Mouse (Mus musculus): ENCODE results near the gene Chaf1a. TPM values are rescaled to one million over a fixed set of nuclear protein-coding genes. Genes with fewer than 3 reads are reported as not detected.

Chaf1a gene
- polyA plus RNA-seq, 1 experiment from 2014 or later: 32.0 TPM

DNA sequence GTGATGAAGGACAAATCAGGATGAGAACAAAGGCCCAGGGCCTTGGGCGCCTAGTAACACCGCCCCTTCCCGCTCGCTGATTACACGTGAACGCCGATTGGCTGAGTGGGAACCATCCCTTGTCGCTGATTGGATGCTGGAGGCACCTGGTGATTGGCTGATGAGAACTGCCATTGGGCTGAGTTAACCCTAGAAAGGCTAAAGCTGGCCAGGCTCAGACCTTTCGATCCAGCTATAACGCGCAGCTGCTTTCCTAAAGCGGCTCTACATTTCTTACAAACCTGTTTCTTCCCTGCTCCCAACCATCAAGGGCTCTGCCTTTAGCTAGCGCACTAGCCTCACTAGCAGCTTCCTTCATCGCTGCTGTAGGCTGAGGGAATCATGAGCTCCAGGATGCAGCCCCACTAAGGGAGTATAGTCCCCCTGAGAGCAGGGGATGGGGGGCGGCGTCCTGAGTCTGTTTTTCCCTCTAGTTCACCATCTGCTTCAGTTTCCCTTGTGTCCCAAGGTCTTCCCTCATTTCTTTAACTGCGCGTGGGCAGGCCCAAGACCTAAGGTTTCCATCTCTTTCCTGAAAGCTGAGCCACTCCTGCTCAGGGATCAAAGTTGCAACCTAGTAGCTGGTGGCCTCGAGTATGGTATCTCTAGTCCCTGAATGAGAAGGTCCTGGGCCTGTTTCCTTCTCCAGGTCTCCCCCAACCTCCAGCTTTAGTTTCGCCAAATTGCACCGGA is 31.7 kb upstream of the Chaf1a start:
- H3K9me3 ChIP-seq (ENCODE audit: control insufficient read depth, low read length): no peaks in the 10 kb centered on the region
- peak overlapping the region; percentile 99 for H3K4me2 ChIP-seq
- 0 out of 2 replicates have a peak, but pooled peaks cover 2% of the 10 kb centered on the region for H3K27me3 ChIP-seq (replicated peaks; ENCODE audit: control insufficient read depth, insufficient read depth, low read length)
- peak; percentile 83 for DNase-seq (ENCODE audit: low spot score)
- WGBS: under 1% methylated on average over 21 of the region's 21 CpGs
- peak overlapping the region; percentile 83 for H3K4me3 ChIP-seq (ENCODE audit: low read depth, low read length)
- peak overlapping the region; percentile 87 for H3K27ac ChIP-seq (ENCODE audit: low read depth, low read length)
- H3K4me1 ChIP-seq (replicated peaks; ENCODE audit: control insufficient read depth, insufficient read depth, low read length): peaks cover 17% of the 10 kb centered on the region
- peaks cover 6% of the 10 kb centered on the region for H3K36me3 ChIP-seq (ENCODE audit: control insufficient read depth, insufficient read depth, low read length)
- peak overlapping the region; percentile 65 for H3K9ac ChIP-seq (ENCODE audit: low read depth, low read length)
- ATAC-seq (replicated peaks; ENCODE audit: low FRiP score): peak; percentile 87

DNA sequence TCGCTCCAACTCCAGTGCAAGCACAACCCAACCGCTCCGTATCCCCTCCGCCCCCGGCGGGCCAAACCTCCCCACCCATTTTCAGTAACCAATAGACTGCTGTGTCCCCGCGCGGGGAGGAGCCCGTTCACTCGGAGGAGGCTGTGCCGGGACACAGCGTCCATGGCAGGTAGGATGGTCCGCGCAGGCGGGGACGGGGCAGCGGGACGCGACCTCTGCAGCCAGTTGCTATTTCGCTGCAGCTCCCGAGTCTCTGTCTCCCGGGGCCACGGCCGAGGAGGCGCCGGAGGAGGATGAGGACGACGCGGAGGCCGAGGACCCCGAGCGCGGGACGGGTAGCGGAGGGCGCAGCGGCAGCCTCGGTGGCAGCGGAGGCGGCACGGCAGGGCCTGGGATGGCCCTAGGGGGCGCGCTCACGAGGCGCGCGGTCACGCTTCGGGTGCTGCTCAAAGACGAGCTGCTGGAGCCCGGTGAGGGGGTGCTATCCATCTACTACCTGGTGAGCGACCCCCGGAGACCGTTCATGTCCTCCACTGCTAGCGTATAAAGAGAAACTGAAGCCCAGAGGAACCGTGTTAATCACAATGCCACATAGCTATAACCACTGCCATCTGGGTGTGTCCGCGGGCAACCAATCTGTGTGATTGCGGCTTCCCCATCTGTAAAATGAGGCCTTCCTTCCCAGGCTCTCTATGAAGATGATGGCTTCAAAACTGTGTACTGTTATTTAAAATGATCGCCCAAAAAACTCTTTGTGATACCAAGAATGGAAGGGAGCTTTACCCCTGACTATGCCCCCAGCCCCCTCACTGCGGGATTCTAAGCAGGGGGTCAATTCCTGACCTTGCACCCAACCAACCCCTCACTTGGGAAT is 30.9 kb upstream of the Chaf1a start:
- Histone ChIP-seq H3K27me3 (replicated peaks; ENCODE audit: control insufficient read depth, insufficient read depth, low read length) (0 out of 2 replicates have a peak, but pooled peaks cover 2% of the 10 kb centered on the region), H3K9me3 (ENCODE audit: control insufficient read depth, low read length) (no peaks in the 10 kb centered on the region), H3K36me3 (ENCODE audit: control insufficient read depth, insufficient read depth, low read length) (peaks cover 6% of the 10 kb centered on the region), H3K4me3 (ENCODE audit: low read depth, low read length) (peak overlapping the region; percentile 83), H3K9ac (ENCODE audit: low read depth, low read length) (peak overlapping the region; percentile 65), H3K4me1 (replicated peaks; ENCODE audit: control insufficient read depth, insufficient read depth, low read length) (peaks cover 17% of the 10 kb centered on the region), H3K4me2 (peak overlapping the region; percentile 99), H3K27ac (ENCODE audit: low read depth, low read length) (peak overlapping the region; percentile 87)
- 2% methylated on average over 62 of the region's 62 CpGs for WGBS
- ATAC-seq (replicated peaks; ENCODE audit: low FRiP score) (peak; percentile 90), DNase-seq (ENCODE audit: low spot score) (peak; percentile 92)

DNA sequence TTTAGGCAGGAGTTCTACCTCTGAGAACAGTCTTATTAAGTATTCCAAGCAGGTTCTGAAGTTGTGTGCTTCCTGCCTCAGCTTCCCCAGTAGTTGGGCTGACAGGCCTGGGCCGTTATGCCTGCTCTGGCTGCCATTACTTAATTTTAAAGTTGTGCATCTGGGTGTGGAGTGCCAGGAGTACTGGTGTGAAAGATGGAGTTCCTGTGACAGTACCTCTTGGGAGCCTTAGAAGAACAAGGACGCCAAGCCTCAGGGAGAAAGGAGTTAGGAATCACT is 30.3 kb upstream of the Chaf1a start:
- Histone ChIP-seq H3K27me3 (replicated peaks; ENCODE audit: control insufficient read depth, insufficient read depth, low read length) (0 out of 2 replicates have a peak, but pooled peaks cover 2% of the 10 kb centered on the region), H3K27ac (ENCODE audit: low read depth, low read length) (no peak overlapping the region), H3K9me3 (ENCODE audit: control insufficient read depth, low read length) (no peaks in the 10 kb centered on the region), H3K36me3 (ENCODE audit: control insufficient read depth, insufficient read depth, low read length) (peaks cover 7% of the 10 kb centered on the region), H3K4me2 (peak overlapping the region; percentile 99), H3K9ac (ENCODE audit: low read depth, low read length) (0 out of 2 replicates have a peak overlapping the region, but pooled peaks have one; percentile 64), H3K4me3 (ENCODE audit: low read depth, low read length) (peak overlapping the region; percentile 83), H3K4me1 (replicated peaks; ENCODE audit: control insufficient read depth, insufficient read depth, low read length) (peaks cover 17% of the 10 kb centered on the region)
- 36% methylated on average over 2 of the region's 2 CpGs for WGBS
- ATAC-seq (replicated peaks; ENCODE audit: low FRiP score): no peak
- no peak for DNase-seq (ENCODE audit: low spot score)

DNA sequence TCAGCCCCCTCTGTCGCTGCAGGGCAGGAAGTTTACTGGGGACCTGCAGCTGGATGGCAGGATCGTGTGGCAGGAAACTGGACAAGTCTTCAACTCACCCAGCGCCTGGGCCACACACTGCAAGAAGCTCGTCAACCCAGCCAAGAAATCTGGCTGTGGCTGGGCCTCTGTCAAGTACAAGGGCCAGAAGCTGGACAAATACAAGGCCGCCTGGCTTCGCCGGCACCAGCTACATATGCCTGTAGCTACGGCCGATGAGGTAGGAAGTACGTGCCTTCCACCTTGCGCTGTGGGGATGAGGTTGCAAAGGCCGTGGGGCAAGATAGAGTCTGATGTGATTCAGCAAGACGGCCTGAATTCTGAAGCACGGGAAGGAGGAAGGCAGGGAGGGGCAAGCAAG is 30.0 kb upstream of the Chaf1a start:
- Histone ChIP-seq H3K9ac (ENCODE audit: low read depth, low read length) (no peak overlapping the region), H3K36me3 (ENCODE audit: control insufficient read depth, insufficient read depth, low read length) (peaks cover 10% of the 10 kb centered on the region), H3K4me1 (replicated peaks; ENCODE audit: control insufficient read depth, insufficient read depth, low read length) (peaks cover 17% of the 10 kb centered on the region), H3K4me3 (ENCODE audit: low read depth, low read length) (peak overlapping the region; percentile 83), H3K9me3 (ENCODE audit: control insufficient read depth, low read length) (no peaks in the 10 kb centered on the region), H3K27me3 (replicated peaks; ENCODE audit: control insufficient read depth, insufficient read depth, low read length) (no peaks in the 10 kb centered on the region), H3K4me2 (peak overlapping the region; percentile 99), H3K27ac (ENCODE audit: low read depth, low read length) (no peak overlapping the region)
- 66% methylated on average over 14 of the region's 14 CpGs for WGBS
- no peak for DNase-seq (ENCODE audit: low spot score)
- no peak for ATAC-seq (replicated peaks; ENCODE audit: low FRiP score)

DNA sequence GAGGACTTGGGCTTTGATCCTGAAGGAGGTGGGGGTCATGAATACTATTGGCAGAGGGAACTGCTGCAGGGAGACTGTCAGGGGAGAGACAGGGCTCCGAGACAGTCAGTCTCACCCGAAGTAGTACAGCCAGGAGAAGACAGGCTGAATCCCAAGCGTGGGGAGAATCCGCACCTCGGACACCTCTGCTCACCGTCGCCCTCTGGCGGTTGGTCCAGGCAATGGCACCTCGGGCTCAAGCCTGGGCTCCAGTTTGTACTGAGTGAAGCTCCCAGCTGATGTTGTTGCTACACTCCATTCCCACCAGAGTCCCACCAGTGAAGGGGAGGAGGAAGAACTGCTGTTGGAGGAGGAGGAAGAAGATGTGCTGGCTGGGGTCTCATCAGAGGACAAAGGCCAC is 29.6 kb upstream of the Chaf1a start:
- H3K27me3 ChIP-seq (replicated peaks; ENCODE audit: control insufficient read depth, insufficient read depth, low read length): no peaks in the 10 kb centered on the region
- 6% methylated on average over 9 of the region's 9 CpGs for WGBS
- H3K9ac ChIP-seq (ENCODE audit: low read depth, low read length): no peak overlapping the region
- H3K4me2 ChIP-seq: peak overlapping the region; percentile 99
- H3K4me3 ChIP-seq (ENCODE audit: low read depth, low read length): peak overlapping the region; percentile 83; the same call in 1 of the 2 replicates
- DNase-seq (ENCODE audit: low spot score): peak; percentile 75
- H3K4me1 ChIP-seq (replicated peaks; ENCODE audit: control insufficient read depth, insufficient read depth, low read length): peaks cover 17% of the 10 kb centered on the region
- H3K27ac ChIP-seq (ENCODE audit: low read depth, low read length): no peak overlapping the region
- peaks cover 15% of the 10 kb centered on the region for H3K36me3 ChIP-seq (ENCODE audit: control insufficient read depth, insufficient read depth, low read length)
- no peak for ATAC-seq (replicated peaks; ENCODE audit: low FRiP score)
- no peaks in the 10 kb centered on the region for H3K9me3 ChIP-seq (ENCODE audit: control insufficient read depth, low read length)

DNA sequence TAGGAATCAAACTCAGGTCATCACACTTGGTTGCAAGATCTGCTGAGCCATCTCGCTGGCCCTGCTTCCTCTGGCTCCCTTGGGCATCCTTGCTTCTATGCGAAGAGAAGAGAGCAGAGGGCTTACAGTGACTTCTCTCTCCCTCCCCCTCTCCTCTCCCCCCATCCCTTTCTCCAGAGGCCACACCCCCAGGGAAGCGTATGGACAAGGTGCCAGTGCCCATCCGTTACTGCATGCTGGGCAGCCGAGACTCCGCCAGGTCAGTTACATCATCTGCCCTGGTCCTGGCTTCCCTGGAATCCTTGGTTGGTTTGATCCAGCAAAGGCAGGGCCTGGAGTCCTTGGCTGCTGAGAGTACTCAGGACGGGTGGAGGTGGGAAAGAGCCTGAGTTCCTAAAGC is 28.8 kb upstream of the Chaf1a start:
- peaks cover 17% of the 10 kb centered on the region for H3K4me1 ChIP-seq (replicated peaks; ENCODE audit: control insufficient read depth, insufficient read depth, low read length)
- no peak overlapping the region for H3K27ac ChIP-seq (ENCODE audit: low read depth, low read length)
- ATAC-seq (replicated peaks; ENCODE audit: low FRiP score) (no peak), DNase-seq (ENCODE audit: low spot score) (no peak)
- H3K9ac ChIP-seq (ENCODE audit: low read depth, low read length): no peak overlapping the region
- H3K36me3 ChIP-seq (ENCODE audit: control insufficient read depth, insufficient read depth, low read length): peaks cover 22% of the 10 kb centered on the region
- no peak overlapping the region for H3K4me3 ChIP-seq (ENCODE audit: low read depth, low read length)
- no peaks in the 10 kb centered on the region for H3K27me3 ChIP-seq (replicated peaks; ENCODE audit: control insufficient read depth, insufficient read depth, low read length)
- no peaks in the 10 kb centered on the region for H3K9me3 ChIP-seq (ENCODE audit: control insufficient read depth, low read length)
- 87% methylated on average over 7 of the region's 7 CpGs for WGBS
- no peak overlapping the region for H3K4me2 ChIP-seq

DNA sequence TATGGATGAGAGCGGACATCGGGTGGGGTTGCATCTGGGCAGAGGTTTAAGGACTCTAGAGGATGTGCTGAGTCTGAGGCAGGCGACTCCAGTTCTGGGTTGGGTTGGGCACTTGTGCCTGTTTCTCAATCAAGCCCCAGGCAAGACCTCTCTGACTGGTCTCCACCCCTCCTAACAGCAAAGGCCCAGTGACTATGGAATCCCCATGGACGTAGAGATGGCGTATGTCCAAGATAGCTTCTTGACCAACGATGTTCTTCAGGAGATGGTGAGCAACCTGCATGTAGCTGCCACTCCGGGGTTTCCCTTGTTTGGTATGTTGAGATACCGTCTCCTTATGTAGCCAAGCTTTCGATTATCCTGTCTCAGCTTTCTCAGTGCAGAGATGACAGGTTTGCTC is 24.9 kb upstream of the Chaf1a start:
- ATAC-seq (replicated peaks; ENCODE audit: low FRiP score) (no peak), DNase-seq (ENCODE audit: low spot score) (no peak)
- H3K4me1 ChIP-seq (replicated peaks; ENCODE audit: control insufficient read depth, insufficient read depth, low read length): peaks cover 3% of the 10 kb centered on the region
- no peak overlapping the region for H3K9ac ChIP-seq (ENCODE audit: low read depth, low read length)
- peaks cover 39% of the 10 kb centered on the region for H3K36me3 ChIP-seq (ENCODE audit: control insufficient read depth, insufficient read depth, low read length)
- no peaks in the 10 kb centered on the region for H3K9me3 ChIP-seq (ENCODE audit: control insufficient read depth, low read length)
- no peak overlapping the region for H3K27ac ChIP-seq (ENCODE audit: low read depth, low read length)
- whole genome bisulfite sequencing: 90% methylated on average over 9 of the region's 9 CpGs
- H3K27me3 ChIP-seq (replicated peaks; ENCODE audit: control insufficient read depth, insufficient read depth, low read length): no peaks in the 10 kb centered on the region
- H3K4me3 ChIP-seq (ENCODE audit: low read depth, low read length): no peak overlapping the region
- H3K4me2 ChIP-seq: no peak overlapping the region

DNA sequence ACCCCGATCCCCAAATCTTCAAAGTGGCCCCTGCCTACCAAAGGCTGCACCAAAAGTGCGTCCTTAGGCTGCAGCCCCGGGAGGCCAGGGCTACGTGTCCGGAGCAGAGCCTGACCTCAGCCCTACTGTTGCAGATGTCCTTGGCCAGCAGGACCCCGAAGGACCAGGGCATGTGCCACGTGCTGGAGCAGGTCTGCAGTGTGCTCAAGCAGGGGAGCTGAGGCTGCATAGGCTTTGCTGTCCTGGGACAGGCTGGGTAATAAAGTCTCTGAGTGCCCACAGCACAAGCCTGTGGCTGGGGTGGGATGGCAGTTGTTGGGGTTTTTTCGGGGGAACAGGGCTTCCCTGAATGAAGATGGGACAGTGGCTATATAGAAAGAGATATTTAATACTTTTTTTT is 23.9 kb upstream of the Chaf1a start:
- H3K4me3 ChIP-seq (ENCODE audit: low read depth, low read length): no peak overlapping the region
- ATAC-seq (replicated peaks; ENCODE audit: low FRiP score): no peak
- H3K9me3 ChIP-seq (ENCODE audit: control insufficient read depth, low read length): no peaks in the 10 kb centered on the region
- H3K27me3 ChIP-seq (replicated peaks; ENCODE audit: control insufficient read depth, insufficient read depth, low read length): no peaks in the 10 kb centered on the region
- H3K27ac ChIP-seq (ENCODE audit: low read depth, low read length): no peak overlapping the region
- peaks cover 41% of the 10 kb centered on the region for H3K36me3 ChIP-seq (ENCODE audit: control insufficient read depth, insufficient read depth, low read length)
- no peaks in the 10 kb centered on the region for H3K4me1 ChIP-seq (replicated peaks; ENCODE audit: control insufficient read depth, insufficient read depth, low read length)
- H3K9ac ChIP-seq (ENCODE audit: low read depth, low read length): no peak overlapping the region
- no peak for DNase-seq (ENCODE audit: low spot score)
- 90% methylated on average over 8 of the region's 8 CpGs for WGBS
- no peak overlapping the region for H3K4me2 ChIP-seq
